Mouse (Mus musculus): ENCODE data around the gene Plxnb1.

DNA sequence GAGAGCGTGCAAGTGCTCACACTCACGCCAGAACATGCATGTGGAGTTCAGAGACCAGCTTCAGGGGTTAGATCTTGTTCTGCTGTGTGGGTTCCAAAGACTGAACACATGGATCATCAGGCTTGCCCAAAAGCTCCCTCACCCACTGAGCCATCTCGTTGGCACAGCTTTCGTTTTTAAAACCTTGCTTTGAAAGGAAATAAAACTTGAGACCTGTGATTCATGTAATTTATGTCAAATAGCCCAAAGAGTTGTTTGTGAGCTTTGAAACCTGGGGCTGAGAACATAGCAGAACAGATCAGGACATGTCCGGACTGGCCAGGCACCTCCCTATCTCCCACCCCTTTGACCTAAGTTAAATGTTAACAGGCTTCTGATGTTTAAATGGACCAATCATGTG is 34.9 kb downstream of the Plxnb1 start:
- TF ChIP-seq CTCF (IDR thresholded peaks at IDR 0.05) (no peak), POLR2A (IDR thresholded peaks at IDR 0.05; ENCODE audit: insufficient read depth, low read depth, low read length) (no peak), EP300 (IDR thresholded peaks at IDR 0.05; ENCODE audit: insufficient read depth, low read depth, low read length) (no peak)
